Mouse (Mus musculus) kidney, embryonic 14.5 days (tissue): ENCODE measurements at regions not wholly inside any gene's neighbourhood (a gene's known extent, or its start where the extent isn't known, plus 50 kb on each side); places are given as distances from the start of the nearest gene placed in this dataset.

Source experiments
- ATAC-seq: fragments of 200-750 bp; cut with Nextera tagmentation; 2 replicates; pipeline ENCODE4 v1.8.0; 2017; ENCODE audit warnings: moderate number of reproducible peaks, mild to moderate bottlenecking, moderate TSS enrichment, moderate library complexity; ENCODE audit not compliant: low FRiP score, low TSS enrichment
- H3K27ac ChIP-seq: fragments of 300-500 bp; sonication (generic); 2 replicates; pipeline ENCODE4 v1.5.1; 2014; ENCODE audit warnings: low read depth, mild to moderate bottlenecking, low read length, moderate library complexity, mixed read lengths
- H3K27me3 ChIP-seq: fragments of 300-500 bp; sonication (generic); 2 replicates; pipeline ENCODE4 v1.6.1; 2014; ENCODE audit warnings: mild to moderate bottlenecking, low read length; ENCODE audit not compliant: control insufficient read depth, insufficient read depth
- H3K36me3 ChIP-seq: fragments of 300-500 bp; sonication (generic); 2 replicates; pipeline ENCODE4 v1.6.1; 2014; ENCODE audit warnings: low read length, mixed read lengths; ENCODE audit not compliant: control insufficient read depth, insufficient read depth
- H3K4me1 ChIP-seq: fragments of 300-500 bp; sonication (generic); 2 replicates; pipeline ENCODE4 v1.6.1; 2014; ENCODE audit warnings: low read length, mixed read lengths; ENCODE audit not compliant: control insufficient read depth, insufficient read depth
- H3K4me2 ChIP-seq: fragments of 300-500 bp; sonication (generic); replicated peaks from 2 replicates; pipeline ENCODE4 v1.6.1; 2014; ENCODE audit warnings: low read depth, mild to moderate bottlenecking, low read length
- H3K4me3 ChIP-seq: fragments of 300-500 bp; sonication (generic); 2 replicates; pipeline ENCODE4 v1.5.1; 2014; ENCODE audit warnings: mild to moderate bottlenecking, low read length
- H3K9ac ChIP-seq: fragments of 300-500 bp; sonication (generic); 2 replicates; pipeline ENCODE4 v1.6.1; 2014; ENCODE audit warnings: low read depth, mild to moderate bottlenecking, low read length, moderate library complexity
- H3K9me3 ChIP-seq: fragments of 300-500 bp; sonication (generic); 2 replicates; pipeline ENCODE4 v1.6.1; 2016; ENCODE audit warnings: low read length; ENCODE audit not compliant: control insufficient read depth
- WGBS: fragments of 180-500 bp; shearing (Covaris S2); extraction: QIAGEN DNeasy Blood & Tissue Kit; methylation state at CpG from one replicate; pipeline ENCODE4 v1.1.7; 2014; 5-methylcytosine and 5-hydroxymethylcytosine counted together

DNA sequence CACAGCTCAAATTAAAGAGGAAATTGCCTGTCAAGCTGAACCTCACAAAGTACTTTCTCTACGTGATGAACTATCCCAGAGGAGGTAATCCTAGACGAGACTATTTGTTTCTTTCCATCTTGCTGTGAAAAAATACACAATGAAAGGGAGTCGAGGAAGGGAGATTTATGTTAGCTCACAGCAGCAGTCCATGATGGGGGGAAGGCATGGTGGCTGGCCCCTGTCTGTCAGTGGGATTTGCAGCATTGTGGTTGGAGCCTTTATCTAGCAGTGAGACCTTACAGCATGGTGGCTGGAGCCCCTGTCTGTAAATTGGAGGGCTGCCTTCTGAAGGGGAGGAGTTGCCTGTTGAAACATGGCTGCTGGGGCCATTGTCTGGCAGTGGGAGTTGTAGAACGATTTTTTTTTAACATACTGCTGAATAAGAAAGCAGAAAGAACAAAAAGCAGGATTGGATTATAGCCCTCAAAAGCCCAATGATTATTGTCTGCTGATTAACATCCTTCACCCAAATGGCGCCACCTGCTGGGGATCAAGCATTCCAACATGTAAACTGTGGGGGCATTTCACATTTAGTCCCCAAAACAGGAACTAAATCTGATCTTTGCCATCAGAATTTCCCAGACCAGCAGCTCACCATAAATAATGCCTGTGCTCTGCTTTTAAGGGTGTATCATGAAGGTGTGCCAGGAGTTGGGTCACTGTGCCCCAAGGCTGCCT, 54.0 kb upstream of the Ripor2 start:
- H3K36me3 ChIP-seq = no peaks in the 10 kb centered on the region
- H3K9me3 ChIP-seq = no peaks in the 10 kb centered on the region
- H3K4me2 ChIP-seq = no peak overlapping the region
- H3K4me3 ChIP-seq = no peak overlapping the region
- H3K27ac ChIP-seq = no peak overlapping the region
- 31% methylated on average over 5 of the region's 5 CpGs for WGBS
- ATAC-seq = peak; percentile 75
- H3K9ac ChIP-seq = no peak overlapping the region
- H3K4me1 ChIP-seq = no peaks in the 10 kb centered on the region
- no peaks in the 10 kb centered on the region for H3K27me3 ChIP-seq
